Mouse (Mus musculus): ENCODE measurements around the gene Mrpl12. TPM values are rescaled to one million over a fixed set of nuclear protein-coding genes. Genes with fewer than 3 reads are reported as not detected.
A peak's percentile ranks its signal among the peaks of the same experiment; 100 is the strongest.

Gene Mrpl12
- total and polyA plus RNA-seq, 3 experiments: 374 to 461 (median 457) TPM

DNA sequence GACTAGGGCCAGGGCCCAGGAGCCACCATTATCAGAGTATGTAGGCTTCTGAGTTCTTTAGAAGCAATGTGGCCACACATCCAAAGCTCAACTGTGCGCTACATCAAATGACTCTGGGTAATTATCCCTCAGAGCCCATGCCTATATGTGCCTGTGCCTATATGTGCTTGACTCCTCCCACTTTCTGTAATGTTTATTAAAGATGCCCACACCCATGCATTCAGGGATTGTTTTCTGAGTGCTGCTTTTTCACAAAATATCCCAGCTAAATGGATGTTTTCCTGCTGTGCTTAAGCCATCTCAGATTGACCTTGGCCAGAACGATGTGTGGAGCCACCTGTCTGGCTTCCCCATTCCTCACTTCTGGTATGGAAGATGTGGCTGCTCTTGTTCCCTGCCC, 20.9 kb upstream of the Mrpl12 start:
- no peak overlapping the region for H3K4me3 ChIP-seq (ENCODE audit: control insufficient read depth in 1 of 2, insufficient read depth in 1 of 2, low read depth in 2 of 2, low read length in 2 of 2)
- no peaks in the 10 kb centered on the region for H3K27me3 ChIP-seq (ENCODE audit: control insufficient read depth in 1 of 2, insufficient read depth in 2 of 2, low read length in 2 of 2)
- H3K9ac ChIP-seq (ENCODE audit: control insufficient read depth, low read depth, low read length, poor library complexity, severe bottlenecking): no peak overlapping the region
- H3K4me1 ChIP-seq (ENCODE audit: control insufficient read depth in 1 of 2, insufficient read depth in 2 of 2, low read length in 2 of 2): peaks cover 5 to 22% of the 10 kb centered on the region in 2 experiments
- H3K9me3 ChIP-seq (replicated peaks; ENCODE audit: insufficient read depth, low read length): no peaks in the 10 kb centered on the region
- TF ChIP-seq POLR2AphosphoS2 (IDR thresholded peaks at IDR 0.05; ENCODE audit: low read length) (peak; percentile 88), MYC (IDR thresholded peaks at IDR 0.05; ENCODE audit: low read depth, low read length) (no peak), ZMIZ1 (IDR thresholded peaks at IDR 0.05; ENCODE audit: low read depth, low read length) (peak; percentile 55; the same call in 1 of the 2 replicates), POLR2A (IDR thresholded peaks at IDR 0.05; ENCODE audit: control insufficient read depth in 1 of 2, insufficient read depth in 1 of 2, low read depth in 1 of 2, low read length in 2 of 2, poor library complexity in 1 of 2) (peak in 1 of 2 experiments; percentile 53; a peak in 2 of 4 replicates), E2F4 (IDR thresholded peaks at IDR 0.05; ENCODE audit: borderline replicate concordance, low read depth, low read length) (no peak), RAD21 (IDR thresholded peaks at IDR 0.05; ENCODE audit: low read depth, low read length) (no peak)
- peaks cover 3 to 17% of the 10 kb centered on the region in 2 experiments; a peak in 3 of 4 replicates for H3K36me3 ChIP-seq (ENCODE audit: control insufficient read depth in 1 of 2, insufficient read depth in 2 of 2, low read length in 2 of 2)
- DNase-seq (ENCODE audit: low read depth, low spot score): no peak
- peaks cover 37% of the 10 kb centered on the region for H3K79me2 ChIP-seq (ENCODE audit: control insufficient read depth, insufficient read depth, low read length, poor library complexity)
- H3K27ac ChIP-seq (ENCODE audit: control insufficient read depth, low read depth, low read length): no peak overlapping the region

DNA sequence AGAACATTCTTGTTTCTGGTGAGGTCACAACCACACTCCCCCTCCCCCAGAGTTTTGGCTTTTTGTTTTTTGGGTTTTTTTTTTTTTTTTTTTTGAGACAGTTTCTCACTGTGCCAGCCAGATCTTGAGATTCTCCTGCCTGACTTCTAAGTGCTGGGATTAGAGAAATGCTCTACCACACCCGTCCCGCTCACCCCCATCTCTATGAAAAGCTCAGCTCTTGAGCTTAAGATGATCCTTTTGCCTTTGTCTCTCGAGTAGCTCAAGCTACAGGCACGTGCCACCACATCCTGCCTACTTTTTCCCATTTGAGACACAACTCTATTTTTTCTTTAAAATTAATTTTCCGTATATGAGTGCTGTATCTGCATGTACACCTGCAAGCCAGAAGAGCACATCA, 20.0 kb upstream of the Mrpl12 start:
- TF ChIP-seq MAX (IDR thresholded peaks at IDR 0.05; ENCODE audit: low read length) (no peak), POLR2AphosphoS2 (IDR thresholded peaks at IDR 0.05; ENCODE audit: low read length) (peak; percentile 67; the same call in 1 of the 2 replicates), ZKSCAN1 (IDR thresholded peaks at IDR 0.05; ENCODE audit: low read depth, low read length) (no peak), NRF1 (IDR thresholded peaks at IDR 0.05; ENCODE audit: insufficient read depth, low read depth, low read length, poor library complexity, severe bottlenecking) (no peak), ZC3H11A (IDR thresholded peaks at IDR 0.05; ENCODE audit: low read depth, low read length) (no peak), ZNF384 (IDR thresholded peaks at IDR 0.05; ENCODE audit: low read depth, low read length) (peak; percentile 54; the same call in 1 of the 2 replicates), USF2 (IDR thresholded peaks at IDR 0.05; ENCODE audit: borderline replicate concordance in 1 of 2, insufficient read depth in 1 of 2, low read depth in 1 of 2, low read length in 2 of 2) (no peak), CTCF (IDR thresholded peaks at IDR 0.05 in 2 of 3, conservative IDR thresholded peaks at IDR 0.05 in 1 of 3; ENCODE audit: control insufficient read depth in 1 of 3, insufficient read depth in 1 of 3, low read depth in 2 of 3, low read length in 3 of 3, poor library complexity in 1 of 3, severe bottlenecking in 1 of 3) (no peak), MYB (IDR thresholded peaks at IDR 0.05; ENCODE audit: low read depth, low read length) (no peak), BHLHE40 (IDR thresholded peaks at IDR 0.05; ENCODE audit: borderline replicate concordance, low read depth, low read length) (no peak), MEF2A (IDR thresholded peaks at IDR 0.05; ENCODE audit: extremely low read depth, insufficient replicate concordance, low read depth, low read length, poor library complexity, severe bottlenecking) (no peak), RCOR1 (IDR thresholded peaks at IDR 0.05; ENCODE audit: low read depth, low read length) (no peak), MAZ (IDR thresholded peaks at IDR 0.05; ENCODE audit: low read depth, low read length) (no peak), TBP (IDR thresholded peaks at IDR 0.05; ENCODE audit: low read depth, low read length) (no peak), CHD2 (IDR thresholded peaks at IDR 0.05; ENCODE audit: low read length) (no peak), ELF1 (IDR thresholded peaks at IDR 0.05; ENCODE audit: low read depth, low read length) (no peak), SIN3A (IDR thresholded peaks at IDR 0.05; ENCODE audit: low read length) (no peak), ETS1 (IDR thresholded peaks at IDR 0.05; ENCODE audit: low read depth, low read length) (no peak)
- Histone ChIP-seq H3K4me3 (ENCODE audit: control insufficient read depth in 1 of 2, insufficient read depth in 1 of 2, low read depth in 2 of 2, low read length in 2 of 2) (no peak overlapping the region), H3K9me3 (replicated peaks; ENCODE audit: insufficient read depth, low read length) (no peaks in the 10 kb centered on the region), H3K36me3 (ENCODE audit: control insufficient read depth in 1 of 2, insufficient read depth in 2 of 2, low read length in 2 of 2) (peaks cover 3 to 16% of the 10 kb centered on the region in 2 experiments; a peak in 3 of 4 replicates), H3K79me2 (ENCODE audit: control insufficient read depth, insufficient read depth, low read length, poor library complexity) (peaks cover 30% of the 10 kb centered on the region), H3K27ac (ENCODE audit: control insufficient read depth, low read depth, low read length) (no peak overlapping the region), H3K27me3 (ENCODE audit: control insufficient read depth in 1 of 2, insufficient read depth in 2 of 2, low read length in 2 of 2) (no peaks in the 10 kb centered on the region), H3K9ac (ENCODE audit: control insufficient read depth, low read depth, low read length, poor library complexity, severe bottlenecking) (no peak overlapping the region), H3K4me1 (ENCODE audit: control insufficient read depth in 1 of 2, insufficient read depth in 2 of 2, low read length in 2 of 2) (peaks cover 8 to 20% of the 10 kb centered on the region in 2 experiments)
- peak; percentile 44 for DNase-seq (ENCODE audit: low read depth, low spot score)
